Mouse (Mus musculus): ENCODE results near the gene Wnt9a. TPM values are rescaled to one million over a fixed set of nuclear protein-coding genes. Genes with fewer than 3 reads are reported as not detected.

The Wnt9a gene
- polyA plus RNA-seq, 1 experiment from 2014 or later, result 1.6 TPM

GRCm38 (mm10) chr11:59266727-59267126 is 40.0 kb upstream of the Wnt9a start:
- ATAC-seq (replicated peaks; ENCODE audit: insufficient number of reproducible peaks, low FRiP score, low TSS enrichment, low read depth), result no peak
- no peaks in the 10 kb centered on the region for H3K36me3 ChIP-seq (replicated peaks; ENCODE audit: control insufficient read depth, insufficient read depth, low read depth, low read length)
- no peak for DNase-seq (ENCODE audit: low spot score)
- no peak overlapping the region for H3K4me3 ChIP-seq (ENCODE audit: low read depth, low read length)
- peaks cover 8% of the 10 kb centered on the region for H3K27me3 ChIP-seq (ENCODE audit: control insufficient read depth, insufficient read depth, low read length)
- H3K4me2 ChIP-seq (ENCODE audit: low read depth, low read length), result no peak overlapping the region
- no peaks in the 10 kb centered on the region for H3K9me3 ChIP-seq (replicated peaks; ENCODE audit: control insufficient read depth, low read length)
- H3K27ac ChIP-seq (replicated peaks; ENCODE audit: low read depth, low read length), result no peak overlapping the region
- H3K9ac ChIP-seq (replicated peaks; ENCODE audit: low read length), result no peak overlapping the region
- 22% methylated on average over 6 of the region's 6 CpGs for WGBS
- no peaks in the 10 kb centered on the region; the same call in 1 of the 2 replicates for H3K4me1 ChIP-seq (ENCODE audit: control insufficient read depth, insufficient read depth, low read length)

GRCm38 (mm10) chr11:59274184-59274583 is 32.5 kb upstream of the Wnt9a start:
- no peaks in the 10 kb centered on the region; the same call in 1 of the 2 replicates for H3K27me3 ChIP-seq (ENCODE audit: control insufficient read depth, insufficient read depth, low read length)

GRCm38 (mm10) chr11:59276877-59277276 is 29.9 kb upstream of the Wnt9a start:
- Histone ChIP-seq H3K36me3 (replicated peaks; ENCODE audit: control insufficient read depth, insufficient read depth, low read depth, low read length) (no peaks in the 10 kb centered on the region), H3K4me2 (ENCODE audit: low read depth, low read length) (no peak overlapping the region; the same call in 1 of the 2 replicates), H3K27me3 (ENCODE audit: control insufficient read depth, insufficient read depth, low read length) (no peaks in the 10 kb centered on the region; the same call in 1 of the 2 replicates), H3K4me3 (ENCODE audit: low read depth, low read length) (no peak overlapping the region), H3K9ac (replicated peaks; ENCODE audit: low read length) (no peak overlapping the region), H3K4me1 (ENCODE audit: control insufficient read depth, insufficient read depth, low read length) (no peaks in the 10 kb centered on the region), H3K27ac (replicated peaks; ENCODE audit: low read depth, low read length) (no peak overlapping the region), H3K9me3 (replicated peaks; ENCODE audit: control insufficient read depth, low read length) (no peaks in the 10 kb centered on the region)
- ATAC-seq (replicated peaks; ENCODE audit: insufficient number of reproducible peaks, low FRiP score, low TSS enrichment, low read depth), result no peak
- WGBS, result 21% methylated on average over 2 of the region's 2 CpGs
- peak; percentile 33 for DNase-seq (ENCODE audit: low spot score)

More at GRCm38 (mm10) chr11:59274184-59274583, 32.5 kb upstream of the Wnt9a start:
- H3K9me3 ChIP-seq (replicated peaks; ENCODE audit: control insufficient read depth, low read length), result no peaks in the 10 kb centered on the region
- no peaks in the 10 kb centered on the region for H3K36me3 ChIP-seq (replicated peaks; ENCODE audit: control insufficient read depth, insufficient read depth, low read depth, low read length)
- H3K4me3 ChIP-seq (ENCODE audit: low read depth, low read length), result no peak overlapping the region
- WGBS, result 66% methylated on average over 3 of the region's 3 CpGs
- ATAC-seq (replicated peaks; ENCODE audit: insufficient number of reproducible peaks, low FRiP score, low TSS enrichment, low read depth), result no peak
- no peak overlapping the region for H3K4me2 ChIP-seq (ENCODE audit: low read depth, low read length)
- no peak overlapping the region for H3K9ac ChIP-seq (replicated peaks; ENCODE audit: low read length)
- no peak overlapping the region for H3K27ac ChIP-seq (replicated peaks; ENCODE audit: low read depth, low read length)
- DNase-seq (ENCODE audit: low spot score), result no peak
- H3K4me1 ChIP-seq (ENCODE audit: control insufficient read depth, insufficient read depth, low read length), result no peaks in the 10 kb centered on the region

DNA sequence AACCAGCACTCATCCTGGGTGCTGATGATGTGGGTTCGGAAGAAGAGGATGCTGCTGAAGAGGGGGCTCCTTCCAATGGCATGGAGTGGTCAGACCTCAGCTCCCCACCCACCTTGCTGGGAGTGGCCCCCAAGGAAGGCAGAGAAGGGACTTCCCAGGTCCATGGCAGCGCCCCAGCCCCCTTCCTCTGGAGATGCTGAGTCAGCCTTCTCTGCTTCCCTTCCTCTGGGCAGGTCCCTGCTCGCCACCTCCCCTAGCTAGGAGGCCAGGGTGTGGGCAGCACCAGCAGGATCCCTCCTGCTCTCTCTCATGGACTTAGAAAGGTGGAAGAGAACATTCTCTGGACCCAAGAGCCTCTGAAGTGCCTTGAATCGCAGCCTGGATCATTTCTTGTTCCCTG is 28.7 kb upstream of the Wnt9a start:
- Histone ChIP-seq H3K4me2 (ENCODE audit: low read depth, low read length) (no peak overlapping the region), H3K27ac (replicated peaks; ENCODE audit: low read depth, low read length) (no peak overlapping the region), H3K36me3 (replicated peaks; ENCODE audit: control insufficient read depth, insufficient read depth, low read depth, low read length) (no peaks in the 10 kb centered on the region), H3K27me3 (ENCODE audit: control insufficient read depth, insufficient read depth, low read length) (no peaks in the 10 kb centered on the region; the same call in 1 of the 2 replicates), H3K4me1 (ENCODE audit: control insufficient read depth, insufficient read depth, low read length) (no peaks in the 10 kb centered on the region), H3K4me3 (ENCODE audit: low read depth, low read length) (no peak overlapping the region), H3K9me3 (replicated peaks; ENCODE audit: control insufficient read depth, low read length) (no peaks in the 10 kb centered on the region), H3K9ac (replicated peaks; ENCODE audit: low read length) (no peak overlapping the region)
- DNase-seq (ENCODE audit: low spot score), result no peak
- WGBS, result 66% methylated on average over 4 of the region's 4 CpGs
- no peak for ATAC-seq (replicated peaks; ENCODE audit: insufficient number of reproducible peaks, low FRiP score, low TSS enrichment, low read depth)

DNA sequence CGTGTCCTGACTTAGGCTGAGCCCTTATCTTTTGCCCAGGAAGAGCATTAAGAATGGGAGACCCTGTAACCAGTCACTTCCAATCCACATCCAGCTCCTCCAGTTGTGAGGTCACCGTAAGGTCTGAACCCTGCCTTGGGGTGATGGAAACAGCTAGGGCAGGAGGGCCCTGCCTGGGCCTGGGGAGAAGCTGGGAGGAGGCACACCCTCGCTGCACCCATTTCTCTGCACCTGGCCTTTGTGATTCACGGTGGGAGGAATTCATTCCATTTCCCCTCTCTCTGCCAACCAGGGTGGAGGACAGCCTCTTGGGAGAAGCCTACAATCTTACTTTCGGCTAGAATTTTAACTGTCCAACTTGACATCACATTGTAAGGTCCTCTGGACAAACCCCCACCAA is 24.6 kb upstream of the Wnt9a start:
- WGBS, result 70% methylated on average over 5 of the region's 5 CpGs
- no peak overlapping the region for H3K27ac ChIP-seq (replicated peaks; ENCODE audit: low read depth, low read length)
- no peak for DNase-seq (ENCODE audit: low spot score)
- H3K9ac ChIP-seq (replicated peaks; ENCODE audit: low read length), result no peak overlapping the region
- peaks cover 2% of the 10 kb centered on the region; the same call in 1 of the 2 replicates for H3K4me1 ChIP-seq (ENCODE audit: control insufficient read depth, insufficient read depth, low read length)
- H3K4me3 ChIP-seq (ENCODE audit: low read depth, low read length), result no peak overlapping the region
- ATAC-seq (replicated peaks; ENCODE audit: insufficient number of reproducible peaks, low FRiP score, low TSS enrichment, low read depth), result no peak
- H3K9me3 ChIP-seq (replicated peaks; ENCODE audit: control insufficient read depth, low read length), result no peaks in the 10 kb centered on the region
- no peaks in the 10 kb centered on the region for H3K36me3 ChIP-seq (replicated peaks; ENCODE audit: control insufficient read depth, insufficient read depth, low read depth, low read length)
- H3K4me2 ChIP-seq (ENCODE audit: low read depth, low read length), result no peak overlapping the region
- peaks cover 20% of the 10 kb centered on the region for H3K27me3 ChIP-seq (ENCODE audit: control insufficient read depth, insufficient read depth, low read length)

DNA sequence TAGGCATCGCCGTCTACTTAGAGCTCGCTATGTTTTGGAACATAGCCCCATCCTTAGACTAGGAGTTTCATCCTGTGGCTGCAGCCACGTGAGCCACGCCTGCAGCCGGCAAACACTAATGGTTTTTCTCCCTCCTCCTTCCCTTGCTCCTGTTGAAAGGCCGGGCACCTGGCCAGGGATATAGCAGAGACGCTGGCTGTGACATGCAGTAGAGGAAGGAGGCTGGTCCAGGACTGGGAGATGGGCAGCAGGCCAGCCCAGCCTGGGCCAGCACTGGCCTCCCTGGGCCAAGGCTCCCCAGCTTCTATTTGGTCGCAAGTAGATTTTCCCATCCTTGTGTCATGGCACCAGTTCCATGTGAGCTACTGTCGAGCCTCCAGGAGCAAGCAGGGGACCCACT is 23.8 kb upstream of the Wnt9a start:
- WGBS, result 80% methylated on average over 10 of the region's 10 CpGs
- H3K4me2 ChIP-seq (ENCODE audit: low read depth, low read length), result no peak overlapping the region
- H3K4me3 ChIP-seq (ENCODE audit: low read depth, low read length), result no peak overlapping the region
- ATAC-seq (replicated peaks; ENCODE audit: insufficient number of reproducible peaks, low FRiP score, low TSS enrichment, low read depth), result no peak
- H3K9ac ChIP-seq (replicated peaks; ENCODE audit: low read length), result no peak overlapping the region
- H3K4me1 ChIP-seq (ENCODE audit: control insufficient read depth, insufficient read depth, low read length), result peaks cover 2% of the 10 kb centered on the region; the same call in 1 of the 2 replicates
- no peaks in the 10 kb centered on the region for H3K9me3 ChIP-seq (replicated peaks; ENCODE audit: control insufficient read depth, low read length)
- no peak for DNase-seq (ENCODE audit: low spot score)
- H3K27ac ChIP-seq (replicated peaks; ENCODE audit: low read depth, low read length), result no peak overlapping the region
- H3K36me3 ChIP-seq (replicated peaks; ENCODE audit: control insufficient read depth, insufficient read depth, low read depth, low read length), result no peaks in the 10 kb centered on the region
- peaks cover 28% of the 10 kb centered on the region for H3K27me3 ChIP-seq (ENCODE audit: control insufficient read depth, insufficient read depth, low read length)

DNA sequence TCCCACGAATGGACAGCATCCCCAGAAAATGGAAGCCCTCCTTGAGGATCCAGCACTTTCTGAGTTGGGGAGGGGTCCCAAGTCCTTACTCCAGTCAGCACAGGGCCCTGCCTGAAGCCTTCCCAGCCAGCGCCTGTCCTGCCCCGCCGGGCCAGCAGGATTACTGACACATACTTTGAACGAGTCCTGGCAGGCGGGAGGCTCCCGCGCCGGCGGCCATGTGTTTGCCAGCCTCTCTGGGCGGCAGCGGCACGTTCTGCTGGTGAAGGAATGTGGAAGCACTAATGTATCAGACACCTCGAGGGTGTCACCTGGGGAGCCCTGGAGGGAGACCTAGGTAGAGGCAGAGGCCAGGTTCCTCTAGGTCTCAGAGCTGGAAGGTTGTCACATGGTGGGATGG is 22.6 kb upstream of the Wnt9a start:
- Histone ChIP-seq H3K27ac (replicated peaks; ENCODE audit: low read depth, low read length) (no peak overlapping the region), H3K27me3 (ENCODE audit: control insufficient read depth, insufficient read depth, low read length) (peaks cover 40% of the 10 kb centered on the region), H3K9me3 (replicated peaks; ENCODE audit: control insufficient read depth, low read length) (no peaks in the 10 kb centered on the region), H3K36me3 (replicated peaks; ENCODE audit: control insufficient read depth, insufficient read depth, low read depth, low read length) (no peaks in the 10 kb centered on the region; the same call in 1 of the 2 replicates), H3K4me2 (ENCODE audit: low read depth, low read length) (no peak overlapping the region), H3K4me3 (ENCODE audit: low read depth, low read length) (no peak overlapping the region), H3K4me1 (ENCODE audit: control insufficient read depth, insufficient read depth, low read length) (peaks cover 2% of the 10 kb centered on the region; the same call in 1 of the 2 replicates), H3K9ac (replicated peaks; ENCODE audit: low read length) (no peak overlapping the region)
- WGBS, result 27% methylated on average over 14 of the region's 14 CpGs
- ATAC-seq (replicated peaks; ENCODE audit: insufficient number of reproducible peaks, low FRiP score, low TSS enrichment, low read depth) (no peak), DNase-seq (ENCODE audit: low spot score) (peak; percentile 35)

GRCm38 (mm10) chr11:59289706-59290105 is 17.0 kb upstream of the Wnt9a start:
- ATAC-seq (replicated peaks; ENCODE audit: insufficient number of reproducible peaks, low FRiP score, low TSS enrichment, low read depth), result no peak
- peaks cover 76% of the 10 kb centered on the region for H3K27me3 ChIP-seq (ENCODE audit: control insufficient read depth, insufficient read depth, low read length)
- H3K27ac ChIP-seq (replicated peaks; ENCODE audit: low read depth, low read length), result no peak overlapping the region
- under 1% methylated on average over 25 of the region's 25 CpGs for WGBS
- no peak overlapping the region for H3K9ac ChIP-seq (replicated peaks; ENCODE audit: low read length)
- peak overlapping the region; percentile 25; the same call in 1 of the 2 replicates for H3K4me2 ChIP-seq (ENCODE audit: low read depth, low read length)
- H3K36me3 ChIP-seq (replicated peaks; ENCODE audit: control insufficient read depth, insufficient read depth, low read depth, low read length), result no peaks in the 10 kb centered on the region; the same call in 1 of the 2 replicates
- H3K4me3 ChIP-seq (ENCODE audit: low read depth, low read length), result no peak overlapping the region
- H3K4me1 ChIP-seq (ENCODE audit: control insufficient read depth, insufficient read depth, low read length), result peaks cover 3% of the 10 kb centered on the region
- H3K9me3 ChIP-seq (replicated peaks; ENCODE audit: control insufficient read depth, low read length), result no peaks in the 10 kb centered on the region; the same call in 1 of the 2 replicates
- DNase-seq (ENCODE audit: low spot score), result peak; percentile 34

Data from embryonic facial prominence, embryonic 11.5 days (tissue).